Mouse (Mus musculus): ENCODE data around the gene Fcrlb.

DNA sequence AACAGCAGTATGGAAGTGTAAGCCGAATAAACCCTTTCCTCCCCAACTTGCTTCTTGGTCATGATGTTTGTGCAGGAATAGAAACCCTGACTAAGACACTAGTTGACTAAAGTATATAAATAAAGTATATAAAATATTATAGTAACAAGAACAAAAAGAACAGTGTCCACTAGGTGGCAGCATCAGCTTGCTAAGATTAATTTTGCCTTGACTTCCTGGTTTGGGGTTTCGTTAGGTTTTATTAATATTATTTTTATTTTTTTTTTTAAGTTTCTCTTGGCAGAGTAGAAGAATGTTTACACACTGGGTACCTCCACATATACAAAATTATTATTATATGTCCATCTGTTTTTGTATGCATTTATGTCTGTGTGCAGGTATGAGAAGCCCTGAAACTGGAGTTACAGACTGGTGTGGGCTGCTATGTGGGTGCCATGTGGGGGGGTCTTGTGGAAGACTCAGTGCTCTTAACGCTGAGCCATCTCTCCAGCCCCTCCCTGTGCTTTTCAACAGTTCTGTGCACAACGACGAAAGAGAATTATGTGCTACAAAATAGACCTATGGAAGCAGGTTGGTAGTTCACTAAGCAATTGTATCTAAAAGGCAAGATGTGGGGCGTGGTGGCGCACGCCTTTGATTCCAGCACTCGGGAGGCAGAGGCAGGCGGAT lies 11.8 kb downstream of the Fcrlb start:
- TF ChIP-seq CTCF (IDR thresholded peaks at IDR 0.05; ENCODE audit: low read depth, low read length) (no peak), POLR2A (IDR thresholded peaks at IDR 0.05; ENCODE audit: insufficient read depth, low read length) (no peak)
